Mouse (Mus musculus): ENCODE data around the gene Rhox4a.
"Not testable (repeated sequence)": the region's sequence is repeated elsewhere in the genome, so short reads cannot be mapped to it uniquely, and the experiment has no call there.

Rhox4a gene

DNA sequence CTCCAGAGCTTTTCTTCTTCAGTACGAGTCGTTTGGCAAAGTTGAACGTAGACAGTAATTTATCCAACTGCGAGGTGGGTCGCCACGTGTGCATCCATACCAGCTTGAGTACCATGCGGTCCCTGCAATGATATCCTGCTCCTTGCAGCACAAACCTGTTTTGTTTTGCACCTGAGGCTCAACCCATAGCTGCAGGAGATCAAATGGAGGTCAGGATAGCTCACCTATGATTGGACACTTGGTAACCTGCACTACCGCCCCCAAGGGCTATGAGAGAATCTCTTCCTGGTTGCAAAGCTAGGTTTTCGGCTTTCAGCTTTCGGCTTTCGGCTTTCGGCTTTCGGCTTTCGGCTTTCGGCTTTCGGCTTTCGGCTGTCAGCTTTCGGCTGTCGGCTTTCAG lies at the start of gene Rhox4a:
TSS of gene Rhox4a (plus strand) at position 301 of the 400 bp plus-strand sequence.
- not testable (repeated sequence) for DNase-seq (ENCODE audit: inconsistent age in 2 of 2, low spot score in 1 of 2)

DNA sequence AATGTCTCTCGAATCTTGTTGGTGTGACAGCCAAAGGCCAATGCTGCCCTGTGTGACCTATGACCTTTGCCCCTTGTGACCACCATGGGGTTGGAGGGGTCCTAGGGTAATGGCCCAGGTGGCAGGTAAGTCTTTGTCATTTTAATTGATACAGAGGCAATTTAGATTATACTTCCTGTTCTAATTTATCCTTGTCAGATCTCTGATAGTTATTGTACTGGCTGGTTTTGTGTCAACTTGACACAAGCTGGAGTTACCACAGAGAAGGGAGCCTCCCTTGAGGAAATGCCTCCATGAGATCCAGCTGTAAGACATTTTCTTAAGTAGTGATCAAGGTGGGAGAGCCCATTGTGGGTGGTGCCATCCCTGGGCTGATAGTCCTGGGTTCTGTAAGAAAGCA lies 43.0 kb upstream of the Rhox4a start, which contains the start of gene Rhox1:
TSS of gene Rhox1 (minus strand) at position 101 of the 400 bp plus-strand sequence.
- DNase-seq (ENCODE audit: inconsistent age in 2 of 2, low spot score in 1 of 2) = not testable (repeated sequence)

DNA sequence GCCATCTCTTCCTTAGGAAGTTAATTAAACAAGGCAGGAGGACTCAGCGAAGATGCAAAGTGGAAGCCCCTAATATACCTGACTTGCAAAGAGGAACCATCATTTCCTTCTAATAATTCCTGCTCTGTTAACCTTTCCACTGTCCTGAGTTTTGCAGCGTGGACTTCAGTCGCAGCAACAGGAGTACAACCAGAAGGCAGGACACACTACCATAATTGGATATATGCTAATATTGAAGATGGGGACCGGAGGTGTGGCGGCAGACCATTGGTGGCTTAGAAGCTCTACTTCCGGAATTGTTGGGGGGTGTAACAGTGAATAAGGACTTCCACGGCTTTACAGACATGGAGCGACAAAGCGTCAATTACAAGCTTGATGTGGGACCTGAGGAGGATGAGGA lies 20.5 kb upstream of the Rhox4a start, which contains the start of gene Rhox2a:
TSS of gene Rhox2a (plus strand) at position 301 of the 400 bp plus-strand sequence.
- not testable (repeated sequence) for DNase-seq (ENCODE audit: inconsistent age in 2 of 2, low spot score in 1 of 2)

DNA sequence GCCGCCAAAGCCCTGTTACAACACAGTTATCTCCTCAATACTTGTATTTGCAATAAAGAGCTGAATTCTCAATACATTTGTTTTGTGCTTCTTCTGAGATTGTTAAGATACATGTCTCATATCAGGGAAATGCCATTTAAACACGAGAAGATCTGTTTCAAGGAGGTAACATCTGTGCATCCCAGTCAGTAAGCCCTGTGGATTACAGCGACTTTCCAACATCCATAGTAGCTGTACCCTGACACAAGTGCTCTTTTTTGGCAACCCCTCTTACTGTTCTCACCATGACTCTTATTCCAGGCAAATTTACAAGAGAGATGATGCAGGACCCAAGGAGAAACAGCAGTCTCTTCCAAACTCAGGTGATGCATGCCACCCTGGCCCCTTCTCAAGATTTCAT lies 15.5 kb upstream of the Rhox4a start, which contains the start of gene Rhox3a:
TSS of gene Rhox3a (plus strand) at position 301 of the 400 bp plus-strand sequence.
- DNase-seq (ENCODE audit: inconsistent age in 2 of 2, low spot score in 1 of 2) = not testable (repeated sequence)

Data from adrenal gland, adult (tissue).